Mouse (Mus musculus) right cerebral cortex, postnatal 10 days (tissue): ENCODE data around the gene Vmn1r63.
"Not testable (repeated sequence)": the region's sequence is repeated elsewhere in the genome, so short reads cannot be mapped to it uniquely, and the experiment has no call there.

Experiments
- DNase-seq, 2 experiments: peaks; one replicate each; pipeline ENCODE4 v3.0.0; 2021; ENCODE audit warnings: low spot score in 2 of 2

Gene Vmn1r63

GRCm38 (mm10) chr7:5805345-5805744 lies at the start of gene Vmn1r63:
Gene Vmn1r63, minus strand, starts transcription at chr7:5805445.
- not testable (repeated sequence) for DNase-seq
